Mouse (Mus musculus): ENCODE data around the gene Gspt2. TPM values are rescaled to one million over a fixed set of nuclear protein-coding genes. Genes with fewer than 3 reads are reported as not detected.

Gene Gspt2
- polyA plus RNA-seq (2012; rRNA removed) = 8.9 and 12.2 TPM in 2 replicates

GRCm38 (mm10) chrX:94635961-94636563 is at the start of gene Gspt2:
Gene Gspt2, plus strand, starts transcription at chrX:94636069.

Other genes with a start within 250 kb of the Gspt2 start
- gene Maged1, start 93.9 kb upstream of the Gspt2 start, polyA plus RNA-seq (2012; rRNA removed) = 489 and 528 TPM in 2 replicates
- gene Zxdb, start 88.5 kb downstream of the Gspt2 start, polyA plus RNA-seq (2012; rRNA removed) = 3.4 and 3.8 TPM in 2 replicates